Mouse (Mus musculus) midbrain, embryonic 12.5 days (tissue): ENCODE data around the gene Tnfaip8l3. TPM values are rescaled to one million over a fixed set of nuclear protein-coding genes. Genes with fewer than 3 reads are reported as not detected.
A peak's percentile ranks its signal among the peaks of the same experiment; 100 is the strongest.

Experiments used
- ATAC-seq: fragments of 200-750 bp; cut with Nextera tagmentation; 2 replicates; pipeline ENCODE4 v1.8.0; 2017; ENCODE audit warnings: low read depth, moderate TSS enrichment, moderate library complexity; ENCODE audit not compliant: low FRiP score
- H3K27ac ChIP-seq: fragments of 300-500 bp; sonication (generic); replicated peaks from 2 replicates; pipeline ENCODE4 v1.5.1; 2016; ENCODE audit warnings: mild to moderate bottlenecking
- H3K27me3 ChIP-seq: fragments of 300-500 bp; sonication (generic); 2 replicates; pipeline ENCODE4 v1.6.1; 2016; ENCODE audit warnings: mild to moderate bottlenecking
- H3K36me3 ChIP-seq: fragments of 300-500 bp; sonication (generic); 2 replicates; pipeline ENCODE4 v1.6.1; 2016
- H3K4me1 ChIP-seq: fragments of 300-500 bp; sonication (generic); 2 replicates; pipeline ENCODE4 v1.6.1; 2016
- H3K4me2 ChIP-seq: fragments of 300-500 bp; sonication (generic); replicated peaks from 2 replicates; pipeline ENCODE4 v1.6.1; 2016; ENCODE audit warnings: mild to moderate bottlenecking, moderate library complexity
- H3K4me3 ChIP-seq: fragments of 300-500 bp; sonication (generic); 2 replicates; pipeline ENCODE4 v1.5.1; 2016; ENCODE audit warnings: mild to moderate bottlenecking
- H3K9ac ChIP-seq: fragments of 300-500 bp; sonication (generic); replicated peaks from 2 replicates; pipeline ENCODE4 v1.6.1; 2016; ENCODE audit warnings: mild to moderate bottlenecking, moderate library complexity
- H3K9me3 ChIP-seq: fragments of 300-500 bp; sonication (generic); 2 replicates; pipeline ENCODE4 v1.6.1; 2016; ENCODE audit warnings: mild to moderate bottlenecking
- WGBS: fragments of 180-500 bp; shearing (Covaris S2); methylation state at CpG from one replicate; pipeline ENCODE4 v1.1.7; 2016; 5-methylcytosine and 5-hydroxymethylcytosine counted together
- polyA plus RNA-seq: library from polyadenylated mRNA; unstranded; fragments of >200 nt; fragmentation: Nextera tagmentation; extraction: Ambion mirVana; gene quantifications from 2 replicates; pipeline ENCODE4 v1.2.1, GENCODE M21; 2016

Gene Tnfaip8l3
- 0.08 and 0.15 TPM in 2 replicates for polyA plus RNA-seq

DNA sequence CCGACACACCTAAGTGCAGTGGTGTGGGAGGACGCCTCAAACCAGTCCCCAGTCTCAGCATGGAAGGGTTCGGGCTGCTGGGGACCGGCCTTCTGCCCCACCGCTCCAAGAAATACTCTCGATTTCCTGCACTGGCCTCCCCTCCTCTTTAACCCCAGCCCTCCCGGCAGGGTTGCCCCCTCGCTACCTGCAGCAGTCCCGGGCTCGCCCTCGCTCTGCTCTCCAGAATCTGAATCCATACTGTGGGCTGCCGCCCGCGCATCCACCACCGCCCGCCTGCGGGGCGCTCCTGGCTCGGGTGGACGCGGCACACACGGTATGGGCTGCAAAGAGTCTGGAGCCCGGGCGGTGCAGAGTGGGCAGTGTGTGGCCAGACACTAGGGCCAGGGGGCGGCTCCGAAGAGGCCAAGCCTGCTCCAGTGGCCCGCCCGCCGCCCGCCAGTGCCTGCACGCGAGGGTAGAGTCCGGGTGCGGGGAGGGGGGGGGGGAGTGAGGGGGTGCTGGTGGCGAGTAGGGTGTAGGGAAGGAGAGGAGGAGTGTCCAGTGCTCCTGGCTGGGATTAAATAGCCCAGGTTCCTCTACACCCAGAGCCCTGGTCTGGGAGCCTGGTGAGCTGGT is at the start of gene Tnfaip8l3:
Gene Tnfaip8l3 (minus strand): TSS at position 357 of the 618 bp plus-strand sequence.
- Histone ChIP-seq H3K4me3 (peak within 1 kb of the TSS; percentile 64), H3K9me3 (no peaks in the 10 kb centered on the region), H3K4me1 (peaks cover 17% of the 10 kb centered on the region), H3K27me3 (peaks cover 34% of the 10 kb centered on the region), H3K9ac (peak within 1 kb of the TSS; percentile 69), H3K36me3 (no peaks in the 10 kb centered on the region), H3K27ac (no peak within 1 kb of the TSS), H3K4me2 (peak within 1 kb of the TSS; percentile 100)
- 0% methylated on average over 35 of the region's 35 CpGs for WGBS
- peak; percentile 87 for ATAC-seq

DNA sequence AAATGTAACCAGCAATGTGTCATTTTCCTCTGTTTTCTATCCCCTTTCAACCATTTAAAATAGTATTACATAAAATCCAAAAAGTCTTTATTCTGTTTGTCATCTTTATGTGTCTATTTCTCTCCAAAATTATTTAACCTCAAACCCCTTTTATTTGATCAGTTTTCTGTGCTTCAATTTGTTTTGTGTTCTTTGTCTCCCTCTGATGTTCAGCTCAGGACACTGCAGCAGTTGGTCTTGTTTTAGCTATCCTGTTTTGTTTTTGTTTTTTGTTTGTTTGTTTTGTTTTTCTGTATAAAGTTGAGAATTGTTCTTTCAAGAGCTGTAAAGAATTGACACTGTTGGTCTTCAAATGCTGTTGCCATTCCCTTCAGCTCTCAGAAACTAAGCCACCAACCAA is 44.5 kb upstream of the Tnfaip8l3 start:
- no peak overlapping the region for H3K27ac ChIP-seq
- no peak overlapping the region for H3K9ac ChIP-seq
- H3K9me3 ChIP-seq: 0 out of 2 replicates have a peak, but pooled peaks cover 10% of the 10 kb centered on the region
- no peaks in the 10 kb centered on the region for H3K36me3 ChIP-seq
- H3K4me3 ChIP-seq: no peak overlapping the region
- no peak overlapping the region for H3K4me2 ChIP-seq
- no peaks in the 10 kb centered on the region for H3K27me3 ChIP-seq
- no peak for ATAC-seq
- no peaks in the 10 kb centered on the region for H3K4me1 ChIP-seq

- H3K27ac ChIP-seq: no peak overlapping the region
- H3K4me3 ChIP-seq: no peak overlapping the region
- H3K9ac ChIP-seq: no peak overlapping the region
- no peaks in the 10 kb centered on the region for H3K4me1 ChIP-seq
- H3K27me3 ChIP-seq: no peaks in the 10 kb centered on the region
- no peak overlapping the region for H3K4me2 ChIP-seq
- H3K36me3 ChIP-seq: no peaks in the 10 kb centered on the region
- no peaks in the 10 kb centered on the region for H3K9me3 ChIP-seq
- ATAC-seq: no peak
Measured at GRCm38 (mm10) chr9:54098636-54099035, 30.4 kb upstream of the Tnfaip8l3 start.

GRCm38 (mm10) chr9:54097091-54097490 is 28.9 kb upstream of the Tnfaip8l3 start:
- Histone ChIP-seq H3K4me3 (no peak overlapping the region), H3K9me3 (no peaks in the 10 kb centered on the region), H3K4me1 (no peaks in the 10 kb centered on the region), H3K27ac (no peak overlapping the region), H3K4me2 (no peak overlapping the region), H3K9ac (no peak overlapping the region), H3K36me3 (no peaks in the 10 kb centered on the region), H3K27me3 (no peaks in the 10 kb centered on the region)
- no peak for ATAC-seq
- WGBS: 84% methylated on average over 6 of the region's 6 CpGs

DNA sequence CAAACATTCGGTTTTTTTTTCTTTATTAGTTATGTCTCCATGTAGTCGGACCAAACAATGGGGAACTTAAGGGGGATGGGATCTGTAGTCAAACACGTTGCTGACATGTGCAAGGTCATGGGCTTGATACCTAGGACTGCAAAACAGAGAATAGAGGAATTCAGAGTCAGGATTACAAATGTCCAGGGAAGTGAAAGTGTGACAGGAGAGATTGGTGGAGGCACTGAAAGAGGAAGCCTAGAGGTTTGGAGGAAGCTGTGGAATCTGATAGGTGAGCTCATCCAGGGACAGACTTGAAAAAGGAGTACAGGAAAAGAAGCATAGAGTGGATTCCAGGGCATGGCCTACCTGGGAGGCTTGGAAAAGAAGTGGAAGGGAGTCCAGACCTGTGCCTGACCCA is 16.1 kb upstream of the Tnfaip8l3 start:
- no peak for ATAC-seq
- Histone ChIP-seq H3K9ac (no peak overlapping the region), H3K9me3 (no peaks in the 10 kb centered on the region), H3K27ac (no peak overlapping the region), H3K4me2 (no peak overlapping the region), H3K36me3 (no peaks in the 10 kb centered on the region), H3K4me3 (no peak overlapping the region), H3K27me3 (no peaks in the 10 kb centered on the region), H3K4me1 (no peaks in the 10 kb centered on the region)
- 77% methylated on average over 3 of the region's 3 CpGs for WGBS

GRCm38 (mm10) chr9:54077740-54078139 is 9.6 kb upstream of the Tnfaip8l3 start:
- Histone ChIP-seq H3K27ac (no peak overlapping the region), H3K9me3 (no peaks in the 10 kb centered on the region), H3K4me2 (no peak overlapping the region), H3K9ac (no peak overlapping the region), H3K27me3 (no peaks in the 10 kb centered on the region), H3K4me3 (no peak overlapping the region), H3K36me3 (no peaks in the 10 kb centered on the region), H3K4me1 (no peaks in the 10 kb centered on the region)
- 77% methylated on average over 2 of the region's 2 CpGs for WGBS
- no peak for ATAC-seq

DNA sequence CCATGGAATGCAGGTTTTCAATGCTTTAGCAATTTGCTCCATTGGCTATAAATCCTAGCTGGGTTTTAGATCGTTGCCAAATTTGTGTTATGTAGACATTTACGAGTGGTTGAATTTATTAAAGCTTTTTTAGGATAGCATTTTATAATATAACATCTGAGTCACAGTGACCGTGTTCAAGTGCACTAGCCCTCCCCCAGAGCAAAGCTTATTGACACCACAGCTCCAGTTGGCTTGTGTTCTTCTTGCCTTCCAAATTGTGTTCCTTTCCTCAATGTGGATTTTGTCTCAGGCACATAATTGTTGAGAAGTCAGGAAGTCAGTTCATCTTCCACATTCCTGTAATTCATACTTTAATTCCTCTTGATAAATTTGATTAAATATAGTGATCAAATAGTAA is 6.7 kb upstream of the Tnfaip8l3 start:
- H3K4me2 ChIP-seq: no peak overlapping the region
- ATAC-seq: no peak
- no peak overlapping the region for H3K27ac ChIP-seq
- whole genome bisulfite sequencing: 92% methylated on average over 3 of the region's 3 CpGs
- no peaks in the 10 kb centered on the region for H3K36me3 ChIP-seq
- H3K4me3 ChIP-seq: no peak overlapping the region
- no peaks in the 10 kb centered on the region for H3K4me1 ChIP-seq
- no peaks in the 10 kb centered on the region for H3K9me3 ChIP-seq
- no peak overlapping the region for H3K9ac ChIP-seq
- no peaks in the 10 kb centered on the region for H3K27me3 ChIP-seq

- Histone ChIP-seq H3K4me1 (peaks cover 5% of the 10 kb centered on the region), H3K36me3 (no peaks in the 10 kb centered on the region), H3K27ac (no peak overlapping the region), H3K9ac (no peak overlapping the region), H3K27me3 (peaks cover 7% of the 10 kb centered on the region), H3K4me3 (no peak overlapping the region), H3K9me3 (no peaks in the 10 kb centered on the region), H3K4me2 (no peak overlapping the region)
- no peak for ATAC-seq
- WGBS: 90% methylated on average over 4 of the region's 4 CpGs
Measured at GRCm38 (mm10) chr9:54073688-54074087, 5.5 kb upstream of the Tnfaip8l3 start.

DNA sequence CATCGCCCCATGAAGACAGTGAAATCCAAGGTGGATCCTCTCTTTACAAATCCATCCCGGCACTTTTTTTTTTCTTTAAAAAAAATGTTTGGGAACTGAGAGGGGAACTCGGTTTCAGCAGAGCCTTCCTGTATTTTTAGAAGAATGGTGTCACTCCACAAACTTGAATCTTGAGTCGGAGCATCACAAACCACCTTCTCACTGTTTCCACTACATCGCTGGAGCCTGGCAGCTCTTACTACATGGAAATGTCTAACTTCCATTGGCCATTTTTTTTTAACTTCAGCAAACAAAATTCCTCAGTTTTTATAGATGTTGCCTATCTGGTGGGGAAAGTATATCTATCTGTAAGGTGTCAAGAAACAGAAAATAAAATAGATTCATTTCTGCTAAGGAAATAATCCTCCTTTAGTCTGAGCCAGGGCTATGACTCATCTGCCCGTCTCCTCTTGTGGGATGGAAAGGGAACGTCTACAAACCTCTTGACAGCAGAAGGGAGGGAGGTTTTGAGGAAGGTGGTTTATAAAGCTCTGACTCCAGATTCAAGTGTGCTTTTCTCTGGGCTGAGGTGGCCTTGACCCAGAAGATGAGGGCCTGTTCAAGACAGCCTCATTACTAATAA is 3.4 kb upstream of the Tnfaip8l3 start:
- no peak overlapping the region for H3K4me2 ChIP-seq
- H3K27ac ChIP-seq: no peak overlapping the region
- H3K9me3 ChIP-seq: no peaks in the 10 kb centered on the region
- H3K4me3 ChIP-seq: no peak overlapping the region
- WGBS: 83% methylated on average over 7 of the region's 7 CpGs
- no peak for ATAC-seq
- peaks cover 27% of the 10 kb centered on the region for H3K27me3 ChIP-seq
- H3K9ac ChIP-seq: no peak overlapping the region
- H3K36me3 ChIP-seq: no peaks in the 10 kb centered on the region
- H3K4me1 ChIP-seq: peaks cover 17% of the 10 kb centered on the region

GRCm38 (mm10) chr9:54069204-54069603 is 1.0 kb upstream of the Tnfaip8l3 start:
- Histone ChIP-seq H3K36me3 (no peaks in the 10 kb centered on the region), H3K4me3 (peak overlapping the region; percentile 64), H3K27ac (no peak overlapping the region), H3K27me3 (peaks cover 31% of the 10 kb centered on the region), H3K9ac (no peak overlapping the region), H3K4me2 (peak overlapping the region; percentile 100), H3K4me1 (peaks cover 17% of the 10 kb centered on the region), H3K9me3 (no peaks in the 10 kb centered on the region)
- ATAC-seq: no peak
- WGBS: 56% methylated on average over 5 of the region's 5 CpGs

GRCm38 (mm10) chr9:54068777-54069176 is 589 bp upstream of the Tnfaip8l3 start:
- Histone ChIP-seq H3K27me3 (peaks cover 34% of the 10 kb centered on the region), H3K9me3 (no peaks in the 10 kb centered on the region), H3K4me3 (peak overlapping the region; percentile 64), H3K4me1 (peaks cover 17% of the 10 kb centered on the region), H3K4me2 (peak overlapping the region; percentile 100), H3K36me3 (no peaks in the 10 kb centered on the region), H3K27ac (no peak overlapping the region), H3K9ac (peak overlapping the region; percentile 69; the same call in 1 of the 2 replicates)
- under 1% methylated on average over 11 of the region's 11 CpGs for WGBS
- peak; percentile 50; the same call in 1 of the 2 replicates for ATAC-seq

- peak overlapping the region; percentile 69 for H3K9ac ChIP-seq
- peaks cover 17% of the 10 kb centered on the region for H3K4me1 ChIP-seq
- H3K4me3 ChIP-seq: peak overlapping the region; percentile 64
- H3K4me2 ChIP-seq: peak overlapping the region; percentile 100
- no peaks in the 10 kb centered on the region for H3K9me3 ChIP-seq
- no peak overlapping the region for H3K27ac ChIP-seq
- H3K27me3 ChIP-seq: peaks cover 34% of the 10 kb centered on the region
- under 1% methylated on average over 16 of the region's 16 CpGs for WGBS
- H3K36me3 ChIP-seq: no peaks in the 10 kb centered on the region
- peak; percentile 20; the same call in 1 of the 2 replicates for ATAC-seq
Measured at GRCm38 (mm10) chr9:54067642-54068031, 551 bp downstream of the Tnfaip8l3 start.
